Mouse (Mus musculus): ENCODE measurements at regions not wholly inside any gene's neighbourhood (a gene's known extent, or its start where the extent isn't known, plus 50 kb on each side); places are given as distances from the start of the nearest gene placed in this dataset.

GRCm38 (mm10) chr19:15851622-15852021 is 95.5 kb downstream of the Psat1 start:
- no peak for DNase-seq

- no peak for DNase-seq
These were observed 96.4 kb downstream of the Psat1 start for GRCm38 (mm10) chr19:15850722-15851121.

GRCm38 (mm10) chr19:15849235-15849634 is 97.9 kb downstream of the Psat1 start:
- no peak for DNase-seq

- no peak for DNase-seq
These were observed 108.8 kb downstream of the Psat1 start for GRCm38 (mm10) chr19:15838327-15838726.

GRCm38 (mm10) chr19:15837715-15838175 is 109.4 kb downstream of the Psat1 start:
- DNase-seq, result peak; percentile 65

GRCm38 (mm10) chr19:15836956-15837714 is 110.0 kb downstream of the Psat1 start:
- peak; percentile 29 for DNase-seq

- no peak for DNase-seq
These were observed 110.8 kb downstream of the Psat1 start for GRCm38 (mm10) chr19:15836201-15836955.

GRCm38 (mm10) chr19:15830385-15830784 is 116.8 kb downstream of the Psat1 start:
- peak; percentile 14 for DNase-seq

- DNase-seq, result no peak
These were observed 118.0 kb downstream of the Psat1 start for GRCm38 (mm10) chr19:15829158-15829557.

GRCm38 (mm10) chr19:15827990-15828705 is 119.0 kb downstream of the Psat1 start:
- no peak for DNase-seq

GRCm38 (mm10) chr19:15827120-15827989 is 119.8 kb downstream of the Psat1 start:
- no peak for DNase-seq

- no peak for DNase-seq
These were observed 123.3 kb downstream of the Psat1 start for GRCm38 (mm10) chr19:15823688-15824371.

GRCm38 (mm10) chr19:15820020-15820419 is 127.1 kb downstream of the Psat1 start:
- DNase-seq, result no peak

- no peak for DNase-seq
These were observed 132.0 kb downstream of the Psat1 start for GRCm38 (mm10) chr19:15815166-15815565.

- DNase-seq, result no peak
These were observed 138.1 kb downstream of the Psat1 start for GRCm38 (mm10) chr19:15809008-15809407.

GRCm38 (mm10) chr19:15807681-15808080 is 139.5 kb downstream of the Psat1 start:
- no peak for DNase-seq

GRCm38 (mm10) chr19:15803131-15803889 is 143.8 kb downstream of the Psat1 start:
- DNase-seq, result no peak

GRCm38 (mm10) chr19:15802641-15803040 is 144.5 kb downstream of the Psat1 start:
- no peak for DNase-seq

- peak; percentile 83 for DNase-seq
These were observed 145.2 kb downstream of the Psat1 start for GRCm38 (mm10) chr19:15801811-15802486.
